Mouse (Mus musculus) left cerebral cortex, postnatal 14 days (tissue): ENCODE measurements around the gene Rabep2. TPM values are rescaled to one million over a fixed set of nuclear protein-coding genes. Genes with fewer than 3 reads are reported as not detected.
"Not testable (repeated sequence)": the region's sequence is repeated elsewhere in the genome, so short reads cannot be mapped to it uniquely, and the experiment has no call there.

Source experiments
- DNase-seq, 2 experiments: peaks; one replicate each; pipeline ENCODE4 v3.0.0; 2021 to 2022; ENCODE audit warnings: low spot score in 2 of 2, mixed read lengths in 1 of 2
- intact Hi-C: fragments of 180-260 bp; cut with DNase I; formaldehyde crosslinking; loops from one replicate; pipeline ENCODE4 v1.15.1; 2025
- long read RNA-seq, 2 experiments: library from polyadenylated mRNA; stranded (forward); transcript quantifications; one replicate each; pipeline ENCODE4 v2.0.0; 2021
- total RNA-seq, 2 experiments: library from RNA; stranded (reverse); gene quantifications; 2 replicates each; pipeline ENCODE4 v1.2.3; 2021

Gene Rabep2
- 10 to 100 TPM; 11.4 to 12.6 TPM for total RNA-seq
- long read RNA-seq, experiment 1, partial matches to known transcripts: 1 of 2 reads
- long read RNA-seq, experiment 1, other reads (novel, unspliced or antisense): 0 of 2 reads
- long read RNA-seq, experiment 2, partial matches to known transcripts: 0 of 4 reads
- long read RNA-seq, experiment 2, other reads (novel, unspliced or antisense): 3 of 4 reads

GRCm38 (mm10) chr7:126428631-126429502 lies at the start of gene Rabep2:
Gene Rabep2 (plus strand): TSS chr7:126428759.
- intact Hi-C loops: no loop called here
- DNase-seq: peak; percentile 93 to 96

- intact Hi-C loops: no loop called here
- no peak for DNase-seq
Observed at GRCm38 (mm10) chr7:126383565-126383964, 45.0 kb upstream of the Rabep2 start.

GRCm38 (mm10) chr7:126388185-126388584 lies 40.4 kb upstream of the Rabep2 start:
- intact Hi-C loops: no loop called here
- DNase-seq: no peak

- intact Hi-C loops, DNase-seq: not testable (repeated sequence)
Observed at GRCm38 (mm10) chr7:126392086-126392884, 36.3 kb upstream of the Rabep2 start.

GRCm38 (mm10) chr7:126396298-126397119 lies 32.0 kb upstream of the Rabep2 start, which contains the start of gene Nfatc2ip:
Gene Nfatc2ip (minus strand): TSS chr7:126396737.
- DNase-seq: peak; percentile 99
- intact Hi-C loops: loop anchor here (5.0 kb wide), 2 partner anchors 71 to 131 kb away; no protein-coding TSS in a partner anchor

GRCm38 (mm10) chr7:126397221-126397620 lies 31.3 kb upstream of the Rabep2 start:
- DNase-seq: no peak
- intact Hi-C loops: loop anchor here (5.0 kb wide), 2 partner anchors 70 to 130 kb away; no protein-coding TSS in a partner anchor

- no peak for DNase-seq
- intact Hi-C loops: loop anchor here (5.0 kb wide), 2 partner anchors 69 to 129 kb away; no protein-coding TSS in a partner anchor
Observed at GRCm38 (mm10) chr7:126397822-126398221, 30.7 kb upstream of the Rabep2 start.

GRCm38 (mm10) chr7:126399548-126399947 lies 29.0 kb upstream of the Rabep2 start:
- intact Hi-C loops: loop anchor here (5.0 kb wide), 2 partner anchors 68 to 128 kb away; no protein-coding TSS in a partner anchor
- peak; percentile 69 to 82 for DNase-seq

GRCm38 (mm10) chr7:126402518-126402917 lies 26.0 kb upstream of the Rabep2 start:
- DNase-seq, intact Hi-C loops: not testable (repeated sequence)

- intact Hi-C loops: loop anchor here (5.0 kb wide), 1 partner anchor 49 kb away; no protein-coding TSS in a partner anchor
Observed at GRCm38 (mm10) chr7:126408686-126409085, 19.9 kb upstream of the Rabep2 start.

GRCm38 (mm10) chr7:126411061-126411460 lies 17.5 kb upstream of the Rabep2 start:
- intact Hi-C loops: no loop called here
- no peak for DNase-seq

More at GRCm38 (mm10) chr7:126408686-126409085, 19.9 kb upstream of the Rabep2 start:
- DNase-seq: no peak

GRCm38 (mm10) chr7:126414725-126415124 lies 13.8 kb upstream of the Rabep2 start, which contains the start of gene Cd19:
Gene Cd19 (minus strand): TSS chr7:126414889.
- intact Hi-C loops: no loop called here
- no peak for DNase-seq

GRCm38 (mm10) chr7:126416615-126417014 lies 11.9 kb upstream of the Rabep2 start:
- intact Hi-C loops: no loop called here

GRCm38 (mm10) chr7:126417045-126417444 lies 11.5 kb upstream of the Rabep2 start:
- no peak for DNase-seq
- intact Hi-C loops: no loop called here

More at GRCm38 (mm10) chr7:126416615-126417014, 11.9 kb upstream of the Rabep2 start:
- DNase-seq: no peak

GRCm38 (mm10) chr7:126417606-126418005 lies 11.0 kb upstream of the Rabep2 start:
- intact Hi-C loops: no loop called here
- no peak for DNase-seq

- DNase-seq: no peak
- intact Hi-C loops: no loop called here
Observed at GRCm38 (mm10) chr7:126418496-126418895, 10.1 kb upstream of the Rabep2 start.

GRCm38 (mm10) chr7:126421756-126422155 lies 6.8 kb upstream of the Rabep2 start:
- DNase-seq: no peak
- intact Hi-C loops: no loop called here

GRCm38 (mm10) chr7:126424161-126424560 lies 4.4 kb upstream of the Rabep2 start:
- intact Hi-C loops: no loop called here
- DNase-seq: no peak
